Mouse (Mus musculus): ENCODE results near the gene Trpd52l3.

Gene Trpd52l3

DNA sequence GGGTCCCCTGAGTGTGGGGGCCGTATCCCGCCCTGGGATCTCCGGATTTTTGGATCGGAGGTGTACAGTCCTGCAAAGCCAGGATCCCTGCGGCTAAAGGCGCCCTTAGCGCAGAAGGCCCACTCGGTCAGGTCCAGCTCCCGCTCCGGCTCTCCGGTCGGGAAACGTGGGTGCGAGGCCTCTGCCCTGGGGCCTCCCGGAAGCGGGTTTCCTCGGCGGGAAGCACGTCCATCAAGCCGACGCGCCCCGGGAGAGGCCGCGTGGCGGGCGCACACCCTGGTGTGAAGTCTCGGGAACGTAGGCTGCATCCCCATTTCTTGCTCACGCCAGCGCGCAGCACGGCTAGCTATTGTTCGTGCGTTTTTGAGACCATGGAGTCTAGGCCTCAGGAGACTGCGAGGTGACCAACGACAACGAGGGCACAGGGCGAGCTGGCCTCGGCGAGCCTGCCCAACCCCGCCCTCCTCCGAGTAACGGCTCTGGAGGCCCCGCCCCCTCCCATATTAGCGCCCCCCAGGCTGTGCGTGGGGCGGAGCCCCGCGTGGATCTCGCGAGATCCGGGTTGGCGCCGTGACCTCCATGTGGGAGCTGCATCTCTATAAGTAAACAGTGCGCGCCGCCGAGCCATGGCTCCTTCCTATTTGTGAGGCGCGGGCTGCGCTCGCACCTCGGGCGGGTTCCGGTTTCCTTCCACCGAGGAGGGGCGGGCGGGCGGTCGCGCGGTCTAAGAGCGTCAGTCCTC is 26.5 kb downstream of the Trpd52l3 start, which contains the start of gene Uhrf2:
Gene Uhrf2 (plus strand): TSS at position 620 of the 742 bp plus-strand sequence.
- DNase-seq: peak; percentile 98

DNA sequence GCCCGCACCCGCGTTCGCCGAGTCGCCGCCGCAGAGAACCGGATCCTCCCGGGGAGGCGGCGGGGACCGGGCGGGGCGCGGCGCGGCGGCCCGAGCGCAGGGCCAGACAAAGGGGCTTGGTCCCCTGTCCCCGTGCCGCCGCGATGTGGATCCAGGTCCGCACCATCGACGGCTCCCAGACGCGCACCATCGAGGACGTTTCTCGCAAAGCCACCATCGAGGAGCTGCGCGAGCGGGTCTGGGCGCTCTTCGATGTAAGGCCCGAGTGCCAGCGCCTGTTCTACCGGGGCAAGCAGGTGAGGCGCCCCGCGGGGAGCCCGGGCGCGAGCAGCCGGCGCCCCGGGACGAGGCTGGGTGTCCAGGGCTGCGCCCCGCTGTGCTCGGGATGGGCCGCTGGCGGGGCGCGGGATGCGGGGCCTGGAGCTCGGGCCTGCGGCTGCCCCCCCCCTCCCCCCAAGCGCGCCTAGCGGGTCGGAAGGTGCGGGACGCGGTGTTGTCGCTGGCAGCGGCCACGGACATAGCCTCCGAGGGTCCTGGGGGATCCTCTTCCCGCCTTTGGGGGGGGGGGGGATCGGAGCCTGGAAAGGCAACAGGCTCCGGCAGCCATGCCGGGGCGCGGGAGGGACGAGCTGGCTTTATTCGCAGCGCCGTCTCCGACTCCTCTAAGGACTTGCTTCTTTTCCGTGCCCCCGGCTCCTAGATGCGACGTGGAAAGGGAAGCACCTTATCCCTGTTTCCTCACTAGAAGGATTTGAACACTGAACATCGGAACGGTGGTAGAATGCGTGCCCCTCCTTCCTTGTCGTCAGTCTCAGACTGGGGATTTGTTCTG is 27.3 kb downstream of the Trpd52l3 start:
- peak; percentile 58 for DNase-seq

DNA sequence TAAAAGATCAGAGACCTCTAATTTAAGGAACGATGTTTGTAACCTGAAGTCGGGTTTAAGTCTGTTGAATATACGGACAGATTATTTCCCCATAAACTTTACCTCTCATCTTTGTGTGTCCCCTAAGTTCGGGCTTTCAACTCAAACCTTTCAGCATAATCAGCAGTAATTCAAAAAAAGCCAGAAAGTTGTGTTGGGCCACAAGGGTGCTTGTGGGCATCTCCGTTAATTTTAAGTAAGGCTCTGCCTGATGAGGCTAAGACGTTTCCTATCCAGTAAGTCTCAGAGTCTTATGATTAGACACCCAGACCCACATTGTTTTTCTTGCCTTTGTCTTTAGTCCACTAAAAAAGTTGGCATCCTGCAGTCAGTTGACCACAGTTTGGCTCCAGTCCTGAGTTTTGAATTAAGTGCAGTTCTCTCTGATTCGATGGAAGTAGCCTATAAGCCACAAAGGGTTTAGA is 27.9 kb downstream of the Trpd52l3 start:
- no peak for DNase-seq

- DNase-seq: no peak
Observed at GRCm38 (mm10) chr19:30032206-30032605, 28.6 kb downstream of the Trpd52l3 start.

DNA sequence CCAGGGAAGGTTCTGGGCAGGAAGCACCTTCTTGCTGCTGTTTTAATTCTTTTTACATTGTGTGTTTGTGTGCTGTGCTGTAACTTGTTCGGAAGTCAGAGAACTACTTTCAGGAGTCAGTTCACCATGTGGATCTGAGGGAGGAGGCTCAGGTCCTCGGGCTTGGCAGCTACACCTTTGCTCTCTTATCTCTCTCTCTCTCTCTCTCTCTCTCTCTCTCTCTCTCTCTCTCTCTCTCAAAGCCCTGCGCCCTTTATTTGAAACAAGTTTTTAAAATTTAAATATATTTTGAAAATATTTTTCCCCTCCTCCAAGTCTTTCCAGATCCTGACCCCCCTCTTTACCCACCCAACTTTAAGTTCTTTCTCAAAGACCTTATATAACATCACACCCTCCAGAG is 31.8 kb downstream of the Trpd52l3 start:
- DNase-seq: no peak

- DNase-seq: no peak
Observed at GRCm38 (mm10) chr19:30043691-30044090, 40.1 kb downstream of the Trpd52l3 start.

DNA sequence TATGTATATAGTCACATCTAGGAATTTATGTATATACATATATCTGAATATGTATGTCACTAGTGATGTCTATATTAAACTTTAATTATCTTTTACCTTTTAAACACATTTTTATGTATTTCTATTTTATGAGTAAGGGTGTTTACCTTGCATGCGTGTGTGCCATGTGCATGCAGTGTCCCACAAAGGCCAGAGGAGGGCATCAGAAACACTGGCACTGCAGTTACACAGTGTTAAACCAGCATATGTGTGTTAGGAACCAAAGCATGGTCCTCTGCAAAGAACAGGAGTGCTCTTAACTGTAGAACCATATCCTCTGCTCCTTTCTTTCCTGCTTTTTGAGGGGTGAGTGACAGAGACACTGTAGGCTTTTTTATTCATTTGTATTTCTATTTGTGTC is 41.0 kb downstream of the Trpd52l3 start:
- DNase-seq: no peak

GRCm38 (mm10) chr19:30045857-30046256 is 42.3 kb downstream of the Trpd52l3 start:
- DNase-seq: peak; percentile 50

DNA sequence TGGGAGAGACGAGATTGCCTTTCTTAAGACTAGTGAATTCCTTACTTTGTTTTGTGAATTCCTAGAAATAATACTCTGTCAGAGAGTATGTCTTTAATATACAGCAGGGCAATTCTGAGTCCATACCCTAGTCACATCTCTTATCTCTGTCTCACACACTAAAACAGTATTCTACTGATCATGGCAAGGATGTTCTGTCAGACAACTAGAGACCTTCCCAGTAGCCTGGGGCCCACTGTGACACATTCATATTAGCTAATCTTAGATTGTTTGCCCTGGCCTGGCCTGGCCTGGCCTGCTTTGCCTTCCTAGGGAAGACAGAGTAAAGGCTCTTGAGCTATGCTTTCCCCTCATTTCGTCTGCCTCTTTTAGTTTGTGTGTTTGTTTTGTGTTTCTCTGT is 47.0 kb downstream of the Trpd52l3 start:
- no peak for DNase-seq

GRCm38 (mm10) chr19:30051479-30051878 is 47.9 kb downstream of the Trpd52l3 start:
- DNase-seq: no peak

DNA sequence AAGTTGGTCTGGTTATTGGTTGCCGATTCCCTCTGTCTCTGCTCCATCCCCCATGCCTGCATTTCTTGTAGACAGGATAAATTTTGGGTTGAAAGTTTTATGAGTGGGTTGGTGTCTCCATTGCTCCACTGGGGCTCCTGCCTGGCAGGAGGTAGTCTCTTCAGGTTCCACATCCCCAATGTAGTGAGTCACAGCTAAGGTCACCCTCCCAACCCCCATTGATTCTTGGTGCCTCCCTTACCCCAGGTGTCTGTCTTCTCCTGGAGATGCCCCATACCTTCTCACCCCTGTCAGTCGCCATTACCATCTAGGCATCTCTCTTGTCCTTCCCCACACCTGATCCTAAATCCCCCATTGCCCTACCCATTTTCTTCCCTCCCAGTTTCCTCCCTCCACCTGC is 50.6 kb downstream of the Trpd52l3 start:
- DNase-seq: no peak

Measured in thymus, postnatal 4 days (tissue).